Mouse (Mus musculus) forebrain, embryonic 11.5 days (tissue): ENCODE data around the gene Mynn. TPM values are rescaled to one million over a fixed set of nuclear protein-coding genes. Genes with fewer than 3 reads are reported as not detected.
A peak's percentile ranks its signal among the peaks of the same experiment; 100 is the strongest.
"Not testable (repeated sequence)": the region's sequence is repeated elsewhere in the genome, so short reads cannot be mapped to it uniquely, and the experiment has no call there.

Experiments used
- ATAC-seq: fragments of 200-750 bp; cut with Nextera tagmentation; replicated peaks from 2 replicates; pipeline ENCODE4 v1.8.0; 2017; ENCODE audit warnings: moderate TSS enrichment; ENCODE audit not compliant: low FRiP score
- DNase-seq: peaks from one replicate; pipeline ENCODE4 v3.0.0-alpha.2; 2017; ENCODE audit warnings: low spot score
- H3K27ac ChIP-seq: fragments of 300-500 bp; sonication (generic); 2 replicates; pipeline ENCODE4 v1.5.1; 2014; ENCODE audit warnings: low read depth, low read length
- H3K27me3 ChIP-seq: fragments of 300-500 bp; sonication (generic); 2 replicates; pipeline ENCODE4 v1.6.1; 2014; ENCODE audit warnings: mild to moderate bottlenecking, low read length, mixed read lengths; ENCODE audit not compliant: control insufficient read depth, insufficient read depth
- H3K36me3 ChIP-seq: fragments of 300-500 bp; sonication (generic); 2 replicates; pipeline ENCODE4 v1.6.1; 2014; ENCODE audit warnings: mild to moderate bottlenecking, low read length, moderate library complexity, mixed read lengths; ENCODE audit not compliant: control insufficient read depth, insufficient read depth
- H3K4me1 ChIP-seq: fragments of 300-500 bp; sonication (generic); replicated peaks from 2 replicates; pipeline ENCODE4 v1.6.1; 2014; ENCODE audit warnings: low read length, mixed read lengths; ENCODE audit not compliant: control insufficient read depth, insufficient read depth
- H3K4me2 ChIP-seq: fragments of 300-500 bp; sonication (generic); 2 replicates; pipeline ENCODE4 v1.6.1; 2014; ENCODE audit warnings: low read depth, mild to moderate bottlenecking, low read length, moderate library complexity, mixed read lengths; ENCODE audit not compliant: severe bottlenecking
- H3K4me3 ChIP-seq: fragments of 300-500 bp; sonication (generic); 2 replicates; pipeline ENCODE4 v1.5.1; 2014; ENCODE audit warnings: low read depth, low read length
- H3K9ac ChIP-seq: fragments of 300-500 bp; sonication (generic); 2 replicates; pipeline ENCODE4 v1.6.1; 2014; ENCODE audit warnings: low read length
- H3K9me3 ChIP-seq: fragments of 300-500 bp; sonication (generic); 2 replicates; pipeline ENCODE4 v1.6.1; 2016; ENCODE audit warnings: low read length, mixed read lengths; ENCODE audit not compliant: control insufficient read depth
- WGBS: fragments of 180-500 bp; shearing (Covaris S2); extraction: QIAGEN DNeasy Blood & Tissue Kit; methylation state at CpG from one replicate; pipeline ENCODE4 v1.1.7; 2014; 5-methylcytosine and 5-hydroxymethylcytosine counted together
- polyA plus RNA-seq: library from polyadenylated mRNA; unstranded; fragments of >200 nt; fragmentation: Nextera tagmentation; extraction: Ambion mirVana; gene quantifications from 2 replicates; pipeline ENCODE4 v1.2.1, GENCODE M21; 2014

Gene Mynn
- polyA plus RNA-seq, result 33.4 and 36.4 TPM in 2 replicates

GRCm38 (mm10) chr3:30602065-30602739 lies at the start of gene Mynn:
Gene Mynn, plus strand, starts transcription at chr3:30602065.
- peak within 1 kb of the TSS; percentile 74 for H3K27ac ChIP-seq
- H3K9me3 ChIP-seq, result no peaks in the 10 kb centered on the region
- peak within 1 kb of the TSS; percentile 65 for H3K4me3 ChIP-seq
- H3K4me1 ChIP-seq, result peaks cover 4% of the 10 kb centered on the region
- H3K36me3 ChIP-seq, result no peaks in the 10 kb centered on the region; the same call in 1 of the 2 replicates
- WGBS, result under 1% methylated on average over 40 of the region's 40 CpGs
- H3K27me3 ChIP-seq, result no peaks in the 10 kb centered on the region
- peak within 1 kb of the TSS; percentile 80 for H3K4me2 ChIP-seq
- peak within 1 kb of the TSS; percentile 71 for H3K9ac ChIP-seq
- peak; percentile 94 for ATAC-seq
- DNase-seq, result peak; percentile 96

- Histone ChIP-seq H3K4me1 (no peaks in the 10 kb centered on the region), H3K4me2 (no peak overlapping the region), H3K4me3 (no peak overlapping the region), H3K36me3 (no peaks in the 10 kb centered on the region), H3K9me3 (no peaks in the 10 kb centered on the region), H3K27ac (no peak overlapping the region), H3K9ac (no peak overlapping the region), H3K27me3 (no peaks in the 10 kb centered on the region)
- no peak for DNase-seq
- no peak for ATAC-seq
- WGBS, result 73% methylated on average over 6 of the region's 6 CpGs
Measured at GRCm38 (mm10) chr3:30553741-30554140, 48.1 kb upstream of the Mynn start.

GRCm38 (mm10) chr3:30560677-30561314 lies 41.1 kb upstream of the Mynn start:
- Histone ChIP-seq H3K4me3 (no peak overlapping the region), H3K4me2 (no peak overlapping the region), H3K4me1 (no peaks in the 10 kb centered on the region), H3K27me3 (no peaks in the 10 kb centered on the region), H3K9ac (no peak overlapping the region), H3K9me3 (no peaks in the 10 kb centered on the region), H3K36me3 (no peaks in the 10 kb centered on the region), H3K27ac (no peak overlapping the region)
- WGBS, result 50% methylated on average over 6 of the region's 6 CpGs
- ATAC-seq (no peak), DNase-seq (no peak)

- not testable (repeated sequence) for H3K4me2 ChIP-seq, ATAC-seq, H3K36me3 ChIP-seq, H3K27ac ChIP-seq, DNase-seq, H3K9ac ChIP-seq, H3K4me1 ChIP-seq, H3K27me3 ChIP-seq, H3K4me3 ChIP-seq, H3K9me3 ChIP-seq
- no CpG with 5 or more reads among the region's 2 CpGs for WGBS
Measured at GRCm38 (mm10) chr3:30566333-30566732, 35.5 kb upstream of the Mynn start.

- no peaks in the 10 kb centered on the region for H3K36me3 ChIP-seq
- no peaks in the 10 kb centered on the region for H3K9me3 ChIP-seq
- 0% methylated on average over 2 of the region's 2 CpGs for WGBS
- no peak overlapping the region for H3K4me2 ChIP-seq
- H3K27me3 ChIP-seq, result no peaks in the 10 kb centered on the region
- no peak overlapping the region for H3K27ac ChIP-seq
- no peak overlapping the region for H3K9ac ChIP-seq
- DNase-seq, result no peak
- ATAC-seq, result no peak
- H3K4me1 ChIP-seq, result no peaks in the 10 kb centered on the region
- no peak overlapping the region for H3K4me3 ChIP-seq
Measured at GRCm38 (mm10) chr3:30573549-30573948, 28.3 kb upstream of the Mynn start.

- Histone ChIP-seq H3K4me2 (no peak overlapping the region), H3K27ac (no peak overlapping the region), H3K4me3 (no peak overlapping the region), H3K36me3 (no peaks in the 10 kb centered on the region), H3K9me3 (no peaks in the 10 kb centered on the region), H3K9ac (no peak overlapping the region), H3K27me3 (no peaks in the 10 kb centered on the region), H3K4me1 (no peaks in the 10 kb centered on the region)
- ATAC-seq, result no peak
- DNase-seq, result no peak
- WGBS, result 86% methylated on average over 6 of the region's 6 CpGs
Measured at GRCm38 (mm10) chr3:30588865-30589264, 13.0 kb upstream of the Mynn start.

GRCm38 (mm10) chr3:30592418-30592853 lies 9.4 kb upstream of the Mynn start:
- Histone ChIP-seq H3K9me3 (no peaks in the 10 kb centered on the region), H3K4me2 (no peak overlapping the region), H3K27me3 (no peaks in the 10 kb centered on the region), H3K27ac (no peak overlapping the region), H3K36me3 (no peaks in the 10 kb centered on the region), H3K9ac (no peak overlapping the region), H3K4me1 (0 out of 2 replicates have a peak, but pooled peaks cover 4% of the 10 kb centered on the region), H3K4me3 (no peak overlapping the region)
- WGBS, result 0% methylated on average over 2 of the region's 2 CpGs
- ATAC-seq (peak; percentile 60), DNase-seq (no peak)

- ATAC-seq, result no peak
- no peak overlapping the region for H3K9ac ChIP-seq
Measured at GRCm38 (mm10) chr3:30593719-30594485, 8.0 kb upstream of the Mynn start.

More at GRCm38 (mm10) chr3:30593719-30594485, 8.0 kb upstream of the Mynn start:
- Histone ChIP-seq H3K27ac (no peak overlapping the region), H3K4me2 (no peak overlapping the region), H3K4me3 (no peak overlapping the region), H3K27me3 (no peaks in the 10 kb centered on the region), H3K9me3 (no peaks in the 10 kb centered on the region), H3K36me3 (no peaks in the 10 kb centered on the region), H3K4me1 (0 out of 2 replicates have a peak, but pooled peaks cover 4% of the 10 kb centered on the region)
- 75% methylated on average over 4 of the region's 4 CpGs for WGBS
- no peak for DNase-seq
